Mouse (Mus musculus): ENCODE measurements at regions not wholly inside any gene's neighbourhood (a gene's known extent, or its start where the extent isn't known, plus 50 kb on each side); places are given as distances from the start of the nearest gene placed in this dataset.

GRCm38 (mm10) chr5:49645781-49646180, 121.1 kb upstream of the Kcnip4 start:
- Histone ChIP-seq H3K79me2 (ENCODE audit: control insufficient read depth, insufficient read depth) (no peaks in the 10 kb centered on the region), H3K4me3 (no peak overlapping the region), H3K36me3 (ENCODE audit: control insufficient read depth, insufficient read depth) (no peaks in the 10 kb centered on the region), H3K27me3 (ENCODE audit: control insufficient read depth, insufficient read depth, insufficient read length) (no peaks in the 10 kb centered on the region), H3ac (ENCODE audit: control insufficient read depth, insufficient read length) (no peak overlapping the region), H3K4me2 (ENCODE audit: low read depth) (no peak overlapping the region)
- TF ChIP-seq POLR2A (IDR thresholded peaks at IDR 0.05; ENCODE audit: insufficient read length, low read depth) (no peak), TCF3 (IDR thresholded peaks at IDR 0.05; ENCODE audit: insufficient read length, low read depth) (no peak), USF1 (IDR thresholded peaks at IDR 0.05; ENCODE audit: low read depth) (no peak), MYOG (IDR thresholded peaks at IDR 0.05; ENCODE audit: control insufficient read depth in 1 of 3, insufficient read depth in 1 of 3, insufficient read length in 2 of 3, low read depth in 2 of 3) (no peak), CEBPB (IDR thresholded peaks at IDR 0.05; ENCODE audit: insufficient read depth, poor library complexity, severe bottlenecking) (no peak), SRF (IDR thresholded peaks at IDR 0.05; ENCODE audit: control insufficient read depth, insufficient read length, low read depth) (no peak)

- no peaks in the 10 kb centered on the region for H3K79me2 ChIP-seq (ENCODE audit: control insufficient read depth, insufficient read depth)
- no peak for TF ChIP-seq MYOD1 (IDR thresholded peaks at IDR 0.05; ENCODE audit: control insufficient read depth in 1 of 3, insufficient read length in 2 of 3, low read depth in 2 of 3)
- TF ChIP-seq MAX (IDR thresholded peaks at IDR 0.05; ENCODE audit: low read depth), result no peak
- TF ChIP-seq USF1 (IDR thresholded peaks at IDR 0.05; ENCODE audit: low read depth), result no peak
- TF ChIP-seq E2F4 (IDR thresholded peaks at IDR 0.05; ENCODE audit: insufficient read depth), result no peak
- no peak for TF ChIP-seq POLR2A (IDR thresholded peaks at IDR 0.05; ENCODE audit: insufficient read length, low read depth)
- TF ChIP-seq CEBPB (IDR thresholded peaks at IDR 0.05; ENCODE audit: insufficient read depth, poor library complexity, severe bottlenecking), result no peak
- no peak for TF ChIP-seq TCF12 (IDR thresholded peaks at IDR 0.05; ENCODE audit: insufficient read depth, poor library complexity, severe bottlenecking)
- TF ChIP-seq MYOG (IDR thresholded peaks at IDR 0.05; ENCODE audit: control insufficient read depth in 1 of 3, insufficient read depth in 1 of 3, insufficient read length in 2 of 3, low read depth in 2 of 3), result no peak
- TF ChIP-seq TCF3 (IDR thresholded peaks at IDR 0.05; ENCODE audit: insufficient read length, low read depth), result no peak
- no peak overlapping the region for H3K4me3 ChIP-seq
- H3K4me2 ChIP-seq (ENCODE audit: low read depth), result no peak overlapping the region
- no peak overlapping the region for H3ac ChIP-seq (ENCODE audit: control insufficient read depth, insufficient read length)
- H3K27me3 ChIP-seq (ENCODE audit: control insufficient read depth, insufficient read depth, insufficient read length), result no peaks in the 10 kb centered on the region
- H3K36me3 ChIP-seq (ENCODE audit: control insufficient read depth, insufficient read depth), result no peaks in the 10 kb centered on the region
Observed at GRCm38 (mm10) chr5:49644606-49645005, 119.9 kb upstream of the Kcnip4 start.

GRCm38 (mm10) chr5:49642439-49642838, 117.7 kb upstream of the Kcnip4 start:
- Histone ChIP-seq H3ac (ENCODE audit: control insufficient read depth, insufficient read length) (no peak overlapping the region), H3K79me2 (ENCODE audit: control insufficient read depth, insufficient read depth) (no peaks in the 10 kb centered on the region), H3K27me3 (ENCODE audit: control insufficient read depth, insufficient read depth, insufficient read length) (no peaks in the 10 kb centered on the region), H3K4me2 (ENCODE audit: low read depth) (no peak overlapping the region), H3K36me3 (ENCODE audit: control insufficient read depth, insufficient read depth) (no peaks in the 10 kb centered on the region), H3K4me3 (no peak overlapping the region)
- TF ChIP-seq E2F4 (IDR thresholded peaks at IDR 0.05; ENCODE audit: insufficient read depth) (no peak), REST (IDR thresholded peaks at IDR 0.05; ENCODE audit: insufficient read depth, insufficient read length) (no peak), MYOG (IDR thresholded peaks at IDR 0.05; ENCODE audit: control insufficient read depth in 1 of 3, insufficient read depth in 1 of 3, insufficient read length in 2 of 3, low read depth in 2 of 3) (no peak), MYOD1 (IDR thresholded peaks at IDR 0.05; ENCODE audit: control insufficient read depth in 1 of 3, insufficient read length in 2 of 3, low read depth in 2 of 3) (no peak), MAX (IDR thresholded peaks at IDR 0.05; ENCODE audit: low read depth) (no peak), POLR2AphosphoS2 (IDR thresholded peaks at IDR 0.05; ENCODE audit: insufficient read length, low read depth) (no peak), TCF12 (IDR thresholded peaks at IDR 0.05; ENCODE audit: insufficient read depth, poor library complexity, severe bottlenecking) (no peak), TCF3 (IDR thresholded peaks at IDR 0.05; ENCODE audit: insufficient read length, low read depth) (no peak), CEBPB (IDR thresholded peaks at IDR 0.05; ENCODE audit: insufficient read depth, poor library complexity, severe bottlenecking) (no peak), SRF (IDR thresholded peaks at IDR 0.05; ENCODE audit: control insufficient read depth, insufficient read length, low read depth) (no peak), USF1 (IDR thresholded peaks at IDR 0.05; ENCODE audit: low read depth) (no peak), POLR2A (IDR thresholded peaks at IDR 0.05; ENCODE audit: insufficient read length, low read depth) (no peak)

- TF ChIP-seq MYOG (IDR thresholded peaks at IDR 0.05; ENCODE audit: control insufficient read depth in 1 of 3, insufficient read depth in 1 of 3, insufficient read length in 2 of 3, low read depth in 2 of 3) (no peak), MYOD1 (IDR thresholded peaks at IDR 0.05; ENCODE audit: control insufficient read depth in 1 of 3, insufficient read length in 2 of 3, low read depth in 2 of 3) (no peak), CEBPB (IDR thresholded peaks at IDR 0.05; ENCODE audit: insufficient read depth, poor library complexity, severe bottlenecking) (no peak)
- Histone ChIP-seq H3K4me2 (ENCODE audit: low read depth) (no peak overlapping the region), H3K36me3 (ENCODE audit: control insufficient read depth, insufficient read depth) (no peaks in the 10 kb centered on the region)
Observed at GRCm38 (mm10) chr5:49641206-49641830, 116.6 kb upstream of the Kcnip4 start.

GRCm38 (mm10) chr5:49639637-49640036, 114.9 kb upstream of the Kcnip4 start:
- TF ChIP-seq POLR2A (IDR thresholded peaks at IDR 0.05; ENCODE audit: insufficient read length, low read depth), result no peak
- no peak overlapping the region for H3K4me2 ChIP-seq (ENCODE audit: low read depth)
- H3K36me3 ChIP-seq (ENCODE audit: control insufficient read depth, insufficient read depth), result no peaks in the 10 kb centered on the region

More at GRCm38 (mm10) chr5:49641206-49641830, 116.6 kb upstream of the Kcnip4 start:
- Histone ChIP-seq H3K79me2 (ENCODE audit: control insufficient read depth, insufficient read depth) (no peaks in the 10 kb centered on the region), H3ac (ENCODE audit: control insufficient read depth, insufficient read length) (no peak overlapping the region), H3K27me3 (ENCODE audit: control insufficient read depth, insufficient read depth, insufficient read length) (no peaks in the 10 kb centered on the region), H3K4me3 (no peak overlapping the region)

More at GRCm38 (mm10) chr5:49639637-49640036, 114.9 kb upstream of the Kcnip4 start:
- Histone ChIP-seq H3K27me3 (ENCODE audit: control insufficient read depth, insufficient read depth, insufficient read length) (no peaks in the 10 kb centered on the region), H3ac (ENCODE audit: control insufficient read depth, insufficient read length) (no peak overlapping the region), H3K79me2 (ENCODE audit: control insufficient read depth, insufficient read depth) (no peaks in the 10 kb centered on the region), H3K4me3 (no peak overlapping the region)

Measured in myocyte (in vitro differentiated cells).